Mouse (Mus musculus) midbrain, embryonic 10.5 days (tissue): ENCODE results near the gene Gm10666. TPM values are rescaled to one million over a fixed set of nuclear protein-coding genes. Genes with fewer than 3 reads are reported as not detected.
"Not testable (repeated sequence)": the region's sequence is repeated elsewhere in the genome, so short reads cannot be mapped to it uniquely, and the experiment has no call there.

Experiments
- DNase-seq: peaks from one replicate; pipeline ENCODE4 v3.0.0-alpha.2; 2017; ENCODE audit warnings: low spot score
- H3K27ac ChIP-seq: fragments of 300-500 bp; sonication (generic); replicated peaks from 2 replicates; pipeline ENCODE4 v1.5.1; 2016; ENCODE audit warnings: mild to moderate bottlenecking
- H3K27me3 ChIP-seq: fragments of 300-500 bp; sonication (generic); 2 replicates; pipeline ENCODE4 v1.6.1; 2016; ENCODE audit warnings: low read depth, mild to moderate bottlenecking; ENCODE audit not compliant: poor library complexity, severe bottlenecking
- H3K36me3 ChIP-seq: fragments of 300-500 bp; sonication (generic); 2 replicates; pipeline ENCODE4 v1.6.1; 2016; ENCODE audit warnings: mild to moderate bottlenecking, moderate library complexity
- H3K4me1 ChIP-seq: fragments of 300-500 bp; sonication (generic); 2 replicates; pipeline ENCODE4 v1.6.1; 2016
- H3K4me3 ChIP-seq: fragments of 300-500 bp; sonication (generic); 2 replicates; pipeline ENCODE4 v1.5.1; 2016; ENCODE audit warnings: mild to moderate bottlenecking, moderate library complexity
- H3K9me3 ChIP-seq: fragments of 300-500 bp; sonication (generic); replicated peaks from 2 replicates; pipeline ENCODE4 v1.6.1; 2016; ENCODE audit warnings: mild to moderate bottlenecking
- WGBS: fragments of 180-500 bp; shearing (Covaris S2); methylation state at CpG from one replicate; pipeline ENCODE4 v1.1.7; 2016; 5-methylcytosine and 5-hydroxymethylcytosine counted together
- polyA plus RNA-seq: library from polyadenylated mRNA; unstranded; fragments of >200 nt; fragmentation: Nextera tagmentation; extraction: Ambion mirVana; gene quantifications from 2 replicates; pipeline ENCODE4 v1.2.1, GENCODE M21; 2016

The Gm10666 gene
- polyA plus RNA-seq: not detected in 2 replicates

DNA sequence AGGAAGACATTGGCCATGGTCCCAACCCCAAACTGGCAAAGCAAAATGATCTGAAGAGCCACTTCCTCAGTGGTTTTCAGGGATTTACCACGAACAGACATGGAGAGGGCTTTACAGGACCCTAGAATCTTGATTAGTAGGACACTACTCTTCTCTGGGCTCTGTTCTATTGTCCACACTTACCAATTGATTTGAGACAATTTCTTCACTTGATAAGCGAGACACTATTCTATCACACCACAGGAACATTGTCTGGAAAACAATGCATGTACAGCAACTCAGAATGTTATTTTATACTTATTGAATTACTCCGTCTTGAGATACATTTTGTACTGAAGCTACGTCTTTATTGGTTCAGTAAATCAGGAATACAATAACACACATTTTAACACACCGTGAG is at the start of gene Gm10666:
Gene Gm10666, minus strand, starts transcription at position 101 of the 400 bp plus-strand sequence.
- H3K4me1 ChIP-seq, H3K9me3 ChIP-seq, H3K36me3 ChIP-seq, H3K27ac ChIP-seq, H3K4me3 ChIP-seq, H3K27me3 ChIP-seq, DNase-seq: not testable (repeated sequence)
- WGBS: no CpG with 5 or more reads among the region's 5 CpGs

DNA sequence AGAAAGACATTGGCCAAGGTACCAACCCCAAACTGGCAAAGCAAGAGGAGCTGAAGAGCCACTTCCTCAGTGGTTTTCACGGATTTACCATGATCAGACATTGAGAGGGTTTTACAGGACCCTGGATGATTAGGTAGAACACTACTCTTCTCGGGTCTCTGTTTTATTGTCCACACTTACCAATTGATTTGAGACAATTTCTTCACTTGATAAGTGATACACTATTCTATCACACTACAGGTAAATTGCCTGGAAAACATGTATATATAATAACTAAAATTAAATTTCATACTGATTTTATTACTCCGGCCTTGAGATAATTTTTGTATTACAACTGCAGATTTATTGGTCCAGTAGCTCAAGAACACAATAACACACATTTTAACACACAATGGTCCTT is 29.4 kb upstream of the Gm10666 start, which contains the start of gene Vmn1r142:
Gene Vmn1r142, minus strand, starts transcription at position 101 of the 400 bp plus-strand sequence.
- no CpG with 5 or more reads among the region's 3 CpGs for WGBS
- not testable (repeated sequence) for H3K27me3 ChIP-seq, H3K4me3 ChIP-seq, H3K36me3 ChIP-seq, H3K9me3 ChIP-seq, H3K4me1 ChIP-seq, DNase-seq, H3K27ac ChIP-seq

- not testable (repeated sequence) for H3K36me3 ChIP-seq, H3K27me3 ChIP-seq, H3K9me3 ChIP-seq, H3K4me1 ChIP-seq, H3K27ac ChIP-seq, DNase-seq, H3K4me3 ChIP-seq
- no CpG with 5 or more reads among the region's 2 CpGs for WGBS
Observed at GRCm38 (mm10) chr7:22118145-22118544, 16.4 kb downstream of the Gm10666 start, which contains the start of gene Gm16451. Gene Gm16451, minus strand, starts transcription at chr7:22118245.

Other genes with a start within 250 kb of the Gm10666 start
- not detected in 2 replicates for gene Gm5891, start 213.4 kb downstream of the Gm10666 start, polyA plus RNA-seq
- gene Vmn1r137, start 140.2 kb downstream of the Gm10666 start, polyA plus RNA-seq: not detected in 2 replicates
- not detected in 2 replicates for gene Vmn1r138, start 105.8 kb downstream of the Gm10666 start, polyA plus RNA-seq
- gene Gm6176, start 78.4 kb downstream of the Gm10666 start, polyA plus RNA-seq: not detected in 2 replicates
- gene Vmn1r139, start 65.7 kb downstream of the Gm10666 start, polyA plus RNA-seq: not detected in 2 replicates
- gene Gm16451, start 16.5 kb downstream of the Gm10666 start, polyA plus RNA-seq: not detected in 2 replicates
- not detected in 2 replicates for gene Vmn1r142, start 29.3 kb upstream of the Gm10666 start, polyA plus RNA-seq
- not detected in 2 replicates for gene Vmn1r143, start 54.6 kb upstream of the Gm10666 start, polyA plus RNA-seq
- not detected in 2 replicates for gene Gm8653, start 66.5 kb upstream of the Gm10666 start, polyA plus RNA-seq
- not detected in 2 replicates for gene Gm8453, start 94.7 kb upstream of the Gm10666 start, polyA plus RNA-seq
- not detected in 2 replicates for gene Gm4187, start 195.0 kb upstream of the Gm10666 start, polyA plus RNA-seq
- gene Gm8660, start 236.3 kb upstream of the Gm10666 start, polyA plus RNA-seq: not detected in 2 replicates